Mouse (Mus musculus) lung, postnatal 4 days (tissue): ENCODE results near the gene Cacng7.
"Not testable (repeated sequence)": the region's sequence is repeated elsewhere in the genome, so short reads cannot be mapped to it uniquely, and the experiment has no call there.

ENCODE experiments used
- DNase-seq, 2 experiments: peaks; one replicate each; pipeline ENCODE4 v3.0.0; 2021

Gene Cacng7

DNA sequence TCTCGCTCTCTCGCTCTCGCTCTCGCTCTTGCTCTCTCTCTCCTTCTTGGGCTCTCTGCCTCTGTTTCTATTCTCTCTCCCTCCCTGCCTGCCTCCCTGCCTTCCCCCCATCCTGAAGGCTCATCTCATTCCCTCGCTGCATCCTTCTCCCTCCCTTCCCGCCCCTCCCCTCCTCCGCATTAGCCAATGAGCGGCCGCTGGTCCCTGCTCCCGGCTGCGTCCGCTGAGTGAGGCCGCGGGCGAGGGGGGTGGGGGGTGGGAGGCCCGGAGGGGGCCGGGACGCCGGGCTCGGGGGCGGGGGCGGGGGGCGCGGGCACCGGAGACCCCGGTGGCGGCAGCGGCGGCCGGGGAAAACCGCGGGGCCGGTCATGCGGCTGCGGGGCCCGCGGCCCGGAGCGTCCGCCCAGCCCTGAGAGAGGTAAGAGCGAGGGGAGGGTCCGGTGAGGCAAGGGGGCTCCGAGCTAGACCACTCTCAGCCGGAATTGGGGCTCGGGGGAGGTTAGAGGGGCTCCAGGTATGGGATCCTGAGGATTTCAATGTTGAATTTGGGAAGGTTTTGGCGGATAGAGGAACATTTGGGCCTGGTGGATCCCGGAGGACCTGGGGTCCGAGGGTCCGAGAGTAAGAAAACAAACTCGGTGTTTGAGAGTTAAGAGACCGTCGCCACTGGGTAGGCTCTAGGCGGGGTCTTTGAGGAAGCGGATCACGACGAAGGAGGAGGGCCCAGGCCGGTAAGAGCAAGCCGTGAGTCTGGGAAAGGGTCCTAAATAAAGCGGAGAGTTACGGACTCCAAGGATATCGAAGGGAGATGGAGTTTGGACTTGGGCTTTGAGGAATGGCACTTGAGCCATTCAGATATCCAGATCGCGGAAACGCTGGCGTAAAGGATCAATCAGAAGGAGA is at the start of gene Cacng7:
Cacng7 (plus strand) TSS at position 337 of the 903 bp plus-strand sequence.
- DNase-seq, result peak in 1 of 2 experiments; percentile 25

DNA sequence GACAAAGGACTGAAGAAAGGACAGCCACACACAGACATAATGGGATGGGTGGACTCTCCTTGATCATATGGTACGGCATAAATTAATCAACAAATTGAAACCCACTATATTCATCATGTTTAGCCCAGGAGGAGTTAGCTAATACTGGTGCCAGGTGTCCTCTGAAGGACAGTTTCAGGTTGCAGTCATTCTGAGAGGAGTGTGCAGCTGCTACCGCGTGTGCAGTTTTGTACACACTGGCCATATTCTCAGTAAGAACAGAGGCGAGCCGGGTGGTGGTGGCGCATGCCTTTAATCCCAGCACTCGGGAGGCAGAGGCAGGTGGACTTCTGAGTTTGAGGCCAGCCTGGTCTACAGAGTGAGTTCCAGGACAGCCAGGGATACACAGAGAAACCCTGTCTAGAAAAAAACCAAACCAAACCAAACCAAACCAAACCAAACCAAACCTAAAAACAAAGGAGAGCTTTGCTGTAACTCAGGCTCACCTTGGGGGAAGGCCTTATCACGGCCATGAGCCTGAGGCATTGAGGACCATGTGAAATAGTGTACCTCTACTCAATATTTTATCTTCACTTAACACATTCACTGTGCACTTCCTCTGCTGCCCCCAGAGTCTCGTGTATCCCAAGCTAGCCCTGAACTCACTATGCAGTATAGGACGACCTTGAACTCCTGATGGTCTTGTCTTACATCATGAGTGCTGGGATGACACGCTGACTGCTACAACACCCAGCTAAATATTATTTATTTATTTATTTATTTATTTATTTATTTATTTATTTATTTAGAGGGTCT is 49.5 kb upstream of the Cacng7 start:
- no peak for DNase-seq

DNA sequence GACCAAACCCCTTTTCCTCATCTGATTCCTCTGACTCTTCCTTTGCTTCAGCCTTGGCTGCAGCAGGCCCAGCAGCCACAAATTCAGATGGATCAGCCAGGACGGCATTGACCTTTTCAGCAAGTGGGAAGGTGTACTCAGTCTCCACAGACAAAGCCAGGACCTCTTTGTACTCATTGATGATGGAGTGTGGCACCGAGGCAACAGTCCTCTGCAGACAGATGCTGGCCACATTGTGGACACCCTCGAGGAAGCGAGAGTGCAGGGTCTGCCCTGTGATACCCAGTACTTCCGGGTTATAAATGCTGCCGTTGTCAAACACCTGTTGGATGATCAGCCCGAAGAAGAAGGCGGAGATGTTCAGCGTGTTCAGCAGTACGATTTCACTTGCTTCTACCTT is 48.2 kb upstream of the Cacng7 start:
- no peak for DNase-seq

DNA sequence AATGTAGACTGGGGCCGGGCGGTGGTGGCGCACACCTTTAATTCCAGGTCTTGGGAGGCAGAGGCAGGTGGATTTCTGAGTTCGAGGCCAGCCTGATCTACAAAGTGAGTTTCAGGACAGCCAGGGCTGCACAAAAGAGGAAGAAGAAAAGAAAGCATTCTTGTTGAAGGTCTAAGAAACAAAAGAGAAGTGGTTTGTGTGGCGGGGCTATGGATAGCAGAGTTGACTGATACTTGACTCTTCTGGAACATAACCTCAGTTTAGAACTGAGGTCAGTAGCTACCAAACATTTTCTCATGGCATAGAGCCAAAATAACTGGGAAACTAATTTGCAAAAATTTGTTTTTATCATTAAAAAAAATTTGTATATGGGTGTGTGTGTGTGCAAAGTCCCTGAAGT is 46.7 kb upstream of the Cacng7 start:
- no peak for DNase-seq

DNA sequence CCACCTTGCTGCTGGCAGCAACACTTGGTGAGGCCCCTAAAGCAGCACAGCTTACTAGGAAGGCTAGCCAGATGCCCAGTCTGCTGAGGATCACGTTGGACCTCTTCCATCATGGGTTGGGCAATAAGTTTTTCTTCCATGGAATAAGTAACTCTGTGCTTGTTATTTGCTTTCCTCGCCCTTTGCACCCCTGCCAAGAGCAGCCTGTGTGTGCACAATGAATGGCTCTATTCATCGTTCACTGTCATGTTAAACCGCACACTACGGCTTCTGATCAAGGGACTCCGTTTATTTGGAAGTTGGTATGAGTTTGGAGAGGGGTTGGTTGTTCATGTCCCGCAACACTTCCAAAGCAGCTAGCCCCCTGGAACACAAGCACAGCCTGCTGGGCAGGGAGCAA is 45.6 kb upstream of the Cacng7 start:
- peak; percentile 38 to 52 for DNase-seq

DNA sequence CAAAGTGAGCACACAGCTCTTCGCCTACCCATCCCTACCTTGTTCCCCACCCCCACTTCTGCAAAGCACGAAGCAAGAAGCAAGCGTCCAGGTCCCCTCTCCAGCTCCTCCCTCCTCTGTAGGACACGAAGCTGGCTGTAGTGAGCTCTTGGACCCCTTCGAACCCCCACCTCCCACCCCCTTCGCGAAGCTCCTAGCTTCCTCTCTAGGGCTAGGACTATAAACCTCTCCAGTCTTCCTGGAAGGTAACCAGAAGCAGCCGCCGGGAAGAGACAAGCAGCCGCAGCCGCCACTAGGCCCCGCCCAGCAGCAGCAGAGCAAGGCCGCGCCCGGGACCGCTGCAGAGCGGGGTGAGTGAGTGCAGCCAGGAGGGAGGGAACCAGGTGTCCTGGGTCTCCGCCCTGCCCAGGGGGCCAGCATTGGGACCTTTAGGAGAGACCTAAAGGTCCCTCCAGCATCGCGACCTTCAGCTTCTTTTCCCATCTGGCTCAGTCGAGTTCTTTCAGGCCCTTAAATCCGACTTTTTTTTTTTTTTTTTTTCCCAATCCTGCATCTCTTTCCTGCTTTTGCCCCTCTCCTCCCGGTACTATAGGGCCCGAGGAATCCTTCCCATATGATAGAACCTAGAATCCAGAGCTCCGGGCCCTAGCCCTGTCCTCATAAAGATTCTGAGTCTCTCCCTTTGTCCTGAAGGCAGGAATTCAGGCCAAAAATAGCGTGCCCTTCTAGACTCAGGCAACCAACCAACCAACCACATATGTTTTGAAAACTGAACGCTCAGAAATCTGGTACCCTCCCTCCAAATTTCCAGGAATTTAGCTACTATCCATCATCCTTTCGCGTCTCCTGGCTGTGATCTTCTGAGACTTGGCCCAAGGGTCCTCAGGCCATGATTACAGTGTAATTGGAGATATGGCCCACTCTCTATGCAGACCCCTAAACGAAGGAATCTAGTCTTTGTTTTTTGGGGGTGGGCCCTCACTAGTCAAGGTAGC is 43.5 kb upstream of the Cacng7 start, which contains the start of the genes Myadm and Prkcg:
Myadm (plus strand) TSS at position 105 of the 995 bp plus-strand sequence.
Prkcg (plus strand) TSS at position 204 of the 995 bp plus-strand sequence.
- peak; percentile 88 to 91 for DNase-seq

DNA sequence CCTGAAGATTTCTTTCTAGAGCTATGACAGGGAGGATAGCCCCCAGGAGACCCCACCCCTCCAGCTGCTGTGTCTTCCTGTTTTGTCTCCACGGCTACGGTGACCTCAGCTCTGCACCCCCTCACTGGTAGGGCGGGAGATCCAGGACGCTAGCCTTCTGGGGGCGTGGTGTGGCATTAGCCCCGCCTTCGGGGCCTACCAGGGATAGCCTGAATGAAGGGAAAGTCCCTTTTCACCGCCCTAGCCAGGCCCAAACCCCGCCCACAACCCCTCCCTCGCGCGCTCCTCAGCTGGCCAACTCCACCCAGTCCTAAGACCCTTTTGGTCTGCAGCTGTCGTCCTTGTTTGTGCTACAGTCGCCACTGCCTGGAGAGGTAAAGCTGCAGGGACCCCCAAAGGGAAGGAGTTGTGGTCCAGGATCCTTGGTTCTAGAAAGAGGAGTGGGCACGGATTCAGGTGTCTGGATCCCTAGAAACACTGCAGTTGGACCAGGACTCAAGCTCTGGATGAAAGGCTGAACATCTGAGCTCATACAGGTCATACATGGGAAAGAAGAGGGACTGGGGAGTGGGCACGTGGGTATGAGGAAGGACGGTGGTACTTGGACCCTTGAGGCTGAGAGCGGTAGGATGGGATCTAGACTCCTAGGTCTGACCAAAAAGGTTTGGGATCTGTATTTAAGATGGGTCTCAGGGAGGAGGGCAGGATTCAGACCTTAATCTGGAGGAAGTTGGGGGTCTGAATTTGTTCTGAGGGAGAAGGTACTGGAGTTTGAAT is 42.3 kb upstream of the Cacng7 start:
- peak; percentile 99 for DNase-seq

DNA sequence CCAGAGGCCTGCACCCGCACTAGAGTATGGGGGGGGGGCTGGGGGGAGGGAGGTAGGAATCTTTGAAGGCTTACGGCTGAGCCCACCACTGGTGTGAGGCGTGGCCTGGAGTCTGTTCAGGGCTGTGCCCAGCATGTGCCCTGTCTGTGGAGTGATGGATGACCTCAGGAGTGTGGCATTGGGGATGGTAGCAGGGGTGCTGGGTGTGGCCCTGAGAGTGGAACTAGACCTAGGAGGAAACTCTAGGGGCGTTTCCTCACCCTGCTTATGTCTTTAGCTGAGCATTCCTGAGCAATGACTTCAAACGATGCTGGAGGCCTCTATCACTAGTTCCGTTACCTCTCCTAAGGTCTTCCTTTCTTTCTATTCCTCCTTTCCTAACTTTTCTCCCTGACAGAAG is 41.6 kb upstream of the Cacng7 start:
- peak; percentile 78 to 81 for DNase-seq

DNA sequence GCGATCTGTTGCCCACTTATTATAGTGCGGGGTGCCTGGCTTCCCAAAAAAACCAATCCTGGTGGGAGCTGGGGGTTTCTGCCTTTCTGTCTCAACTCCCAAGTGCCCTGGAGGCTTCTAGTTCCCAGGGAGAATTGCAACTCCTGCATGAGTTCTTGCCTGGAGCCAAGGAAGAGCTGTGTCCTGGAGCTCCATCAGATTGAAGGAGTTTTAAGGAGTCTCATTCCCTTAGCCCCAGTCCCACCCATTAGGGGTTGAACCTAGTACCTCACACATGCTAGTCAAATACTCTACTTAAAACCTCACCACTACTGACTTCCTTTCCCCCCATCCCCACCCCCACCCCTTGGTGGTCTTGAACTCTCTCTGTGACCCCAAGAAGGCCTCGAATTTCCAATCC is 41.0 kb upstream of the Cacng7 start:
- DNase-seq, result no peak

DNA sequence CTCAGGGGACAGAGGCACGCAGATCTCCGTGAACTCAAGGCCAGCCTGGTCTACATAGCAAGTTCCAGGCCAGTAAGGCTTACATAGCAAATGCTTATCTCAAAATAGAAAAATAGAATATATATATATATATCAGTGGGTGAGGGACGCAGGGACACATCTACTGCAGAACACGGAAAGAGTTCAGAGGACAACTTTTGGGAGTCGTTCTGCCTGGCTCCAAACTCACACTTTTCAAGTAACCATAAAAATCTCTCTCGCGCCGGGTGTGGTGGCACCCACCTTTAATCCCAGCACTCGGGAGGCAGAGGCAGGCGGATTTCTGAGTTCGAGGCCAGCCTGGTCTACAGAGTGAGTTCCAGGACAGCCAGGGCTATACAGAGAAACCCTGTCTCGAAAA is 40.5 kb upstream of the Cacng7 start:
- DNase-seq, result not testable (repeated sequence)

DNA sequence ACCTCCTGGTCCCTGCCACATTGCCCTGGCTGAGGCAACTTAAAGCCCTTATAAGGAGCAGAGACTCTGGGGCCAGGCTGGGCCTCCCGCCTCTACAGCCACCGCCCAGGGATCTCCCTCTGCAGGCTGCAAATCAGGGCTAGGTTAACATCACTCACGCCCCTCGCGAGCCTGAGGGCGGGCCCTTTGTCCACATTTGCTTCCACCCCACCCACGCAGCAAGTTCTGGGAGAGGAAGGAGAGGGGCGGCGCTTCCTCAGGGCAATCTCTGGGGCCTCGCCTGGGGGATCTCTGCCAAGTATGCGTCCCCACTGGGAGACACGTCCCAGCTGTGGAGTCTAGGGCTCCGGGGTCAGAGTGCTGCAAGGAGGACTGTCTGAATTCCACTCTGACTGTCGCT is 40.0 kb upstream of the Cacng7 start:
- peak; percentile 96 to 98 for DNase-seq

DNA sequence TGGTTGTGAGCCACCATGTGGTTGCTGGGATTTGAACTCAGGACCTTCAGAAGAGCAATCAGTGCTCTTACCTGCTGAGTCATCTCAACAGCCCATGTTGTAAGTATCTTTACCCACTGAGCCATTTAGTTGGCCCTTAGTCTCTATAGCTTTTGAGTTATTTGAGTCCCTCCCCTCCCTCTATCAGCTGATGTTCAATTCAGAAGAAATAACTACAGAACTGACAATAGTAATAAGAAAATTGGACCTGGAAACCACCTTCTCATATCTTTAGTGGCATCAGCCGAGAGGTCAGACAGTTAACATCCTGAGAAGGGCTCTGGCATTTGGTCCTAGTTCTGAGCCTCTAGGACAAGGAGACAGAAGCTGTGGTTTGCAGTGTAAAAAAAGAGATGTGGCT is 38.0 kb upstream of the Cacng7 start:
- DNase-seq, result no peak

DNA sequence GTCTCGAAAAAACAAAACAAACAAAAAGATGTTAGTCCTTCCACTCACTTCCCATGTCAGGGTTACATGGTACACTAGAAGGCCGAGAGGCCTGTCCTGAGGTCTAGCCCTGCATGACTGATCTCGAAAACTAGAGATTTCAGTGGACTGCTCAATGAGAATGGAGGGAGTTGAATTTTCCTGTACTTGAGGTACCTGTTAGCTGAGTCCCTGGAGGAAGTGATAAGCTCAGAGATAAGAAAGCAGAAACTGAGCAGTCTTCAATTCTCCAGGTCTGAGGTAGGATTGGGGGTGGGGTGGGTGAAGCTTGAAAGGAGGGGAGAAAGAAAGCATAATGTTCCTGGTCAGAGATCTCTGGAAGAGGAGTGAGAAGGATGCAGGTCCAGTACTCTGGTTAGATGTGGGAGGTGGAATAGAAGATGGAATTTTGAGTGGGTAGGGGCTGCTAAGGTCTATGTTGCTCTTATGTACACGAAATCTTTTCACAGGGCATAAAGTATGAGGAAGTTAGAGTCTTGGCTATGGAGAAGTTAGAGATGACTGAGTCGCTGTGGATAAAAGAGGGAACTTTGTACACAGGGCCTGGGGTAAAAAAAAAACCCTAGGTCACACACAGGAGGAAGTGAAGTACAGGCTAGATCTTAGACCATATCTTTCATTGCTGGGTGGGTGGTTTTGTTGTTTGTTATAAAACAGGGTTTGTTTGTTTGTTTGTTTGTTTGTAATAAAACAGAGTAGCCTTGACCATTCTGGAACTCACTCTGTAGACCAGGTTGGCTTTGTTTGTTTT is 37.2 kb upstream of the Cacng7 start:
- DNase-seq, result no peak

DNA sequence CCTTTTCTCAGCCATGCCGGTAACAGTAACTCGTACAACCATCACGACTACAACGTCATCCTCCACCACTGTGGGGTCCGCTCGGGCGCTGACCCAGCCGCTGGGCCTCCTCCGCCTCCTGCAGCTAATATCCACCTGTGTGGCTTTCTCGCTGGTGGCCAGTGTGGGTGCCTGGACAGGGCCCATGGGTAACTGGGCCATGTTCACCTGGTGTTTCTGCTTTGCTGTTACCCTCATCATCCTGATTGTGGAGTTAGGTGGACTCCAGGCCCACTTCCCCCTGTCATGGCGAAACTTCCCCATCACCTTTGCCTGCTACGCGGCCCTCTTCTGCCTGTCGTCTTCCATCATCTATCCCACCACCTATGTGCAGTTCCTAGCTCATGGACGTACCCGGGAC is 36.0 kb upstream of the Cacng7 start:
- DNase-seq, result no peak

DNA sequence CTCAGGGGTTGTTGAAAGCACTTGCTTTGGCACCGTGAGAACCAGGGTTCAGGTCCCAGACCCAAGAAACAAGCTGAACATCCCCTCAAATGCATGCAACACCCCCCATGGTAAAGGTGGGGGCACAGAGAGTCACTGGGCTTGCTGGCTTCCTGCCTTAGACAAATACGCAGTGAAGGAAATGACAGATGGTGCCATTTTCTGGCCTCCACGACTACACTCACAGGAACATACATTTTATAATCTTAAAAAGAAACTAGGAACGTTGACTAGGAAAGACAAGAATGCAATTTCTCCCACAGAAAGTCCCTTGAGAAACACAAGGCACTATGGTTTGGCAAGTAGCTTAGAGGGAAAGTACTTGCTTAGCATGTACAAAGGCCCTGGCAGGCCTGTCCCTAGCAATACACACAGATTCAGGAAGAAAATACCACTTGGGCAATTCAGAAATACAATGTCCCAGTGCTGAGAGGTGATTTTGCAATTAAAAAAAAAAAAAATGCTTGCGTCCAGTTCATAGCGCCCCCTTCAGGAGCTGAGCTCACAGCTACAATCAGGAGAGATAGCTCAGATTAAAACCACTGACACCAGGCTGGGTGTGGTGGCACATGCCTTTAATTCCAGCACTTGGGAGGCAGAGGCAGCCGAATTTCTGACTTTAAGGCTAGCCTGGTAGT is 32.7 kb upstream of the Cacng7 start:
- peak in 1 of 2 experiments; percentile 49 for DNase-seq

DNA sequence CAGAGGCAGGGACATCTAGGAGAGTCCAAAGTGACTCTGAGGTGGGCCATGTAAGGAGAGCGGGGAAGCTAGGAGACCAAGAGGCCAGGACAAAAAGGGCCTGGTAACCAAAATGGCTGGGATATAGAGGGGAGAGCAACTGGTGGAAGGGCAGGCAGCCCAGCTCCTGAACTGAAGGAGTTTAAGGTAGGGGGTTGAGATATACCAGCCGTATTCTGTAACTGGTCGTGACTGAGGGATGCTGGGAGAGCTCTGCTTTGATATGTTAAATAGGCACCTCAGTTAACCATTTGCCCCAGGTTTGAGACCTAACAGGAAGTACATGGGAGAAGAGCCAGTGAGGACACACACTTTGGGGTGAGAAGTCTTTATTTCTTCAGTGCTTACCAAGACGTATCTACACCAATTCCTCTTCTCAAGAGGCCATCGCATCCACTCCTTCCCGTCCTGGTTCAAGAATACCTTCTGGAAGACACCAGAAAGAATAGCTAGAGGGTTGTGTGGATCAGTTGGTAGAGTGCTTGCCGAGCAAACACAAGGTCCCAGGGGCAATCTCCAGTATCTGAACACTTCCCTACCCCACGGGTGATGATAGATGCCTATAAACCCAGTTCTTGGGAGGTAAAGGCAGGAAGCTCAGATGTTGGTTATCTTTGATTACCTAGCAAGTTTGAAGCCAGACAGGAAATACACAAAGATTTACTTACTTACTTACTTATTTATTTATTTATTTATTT is 31.7 kb upstream of the Cacng7 start:
- no peak for DNase-seq

DNA sequence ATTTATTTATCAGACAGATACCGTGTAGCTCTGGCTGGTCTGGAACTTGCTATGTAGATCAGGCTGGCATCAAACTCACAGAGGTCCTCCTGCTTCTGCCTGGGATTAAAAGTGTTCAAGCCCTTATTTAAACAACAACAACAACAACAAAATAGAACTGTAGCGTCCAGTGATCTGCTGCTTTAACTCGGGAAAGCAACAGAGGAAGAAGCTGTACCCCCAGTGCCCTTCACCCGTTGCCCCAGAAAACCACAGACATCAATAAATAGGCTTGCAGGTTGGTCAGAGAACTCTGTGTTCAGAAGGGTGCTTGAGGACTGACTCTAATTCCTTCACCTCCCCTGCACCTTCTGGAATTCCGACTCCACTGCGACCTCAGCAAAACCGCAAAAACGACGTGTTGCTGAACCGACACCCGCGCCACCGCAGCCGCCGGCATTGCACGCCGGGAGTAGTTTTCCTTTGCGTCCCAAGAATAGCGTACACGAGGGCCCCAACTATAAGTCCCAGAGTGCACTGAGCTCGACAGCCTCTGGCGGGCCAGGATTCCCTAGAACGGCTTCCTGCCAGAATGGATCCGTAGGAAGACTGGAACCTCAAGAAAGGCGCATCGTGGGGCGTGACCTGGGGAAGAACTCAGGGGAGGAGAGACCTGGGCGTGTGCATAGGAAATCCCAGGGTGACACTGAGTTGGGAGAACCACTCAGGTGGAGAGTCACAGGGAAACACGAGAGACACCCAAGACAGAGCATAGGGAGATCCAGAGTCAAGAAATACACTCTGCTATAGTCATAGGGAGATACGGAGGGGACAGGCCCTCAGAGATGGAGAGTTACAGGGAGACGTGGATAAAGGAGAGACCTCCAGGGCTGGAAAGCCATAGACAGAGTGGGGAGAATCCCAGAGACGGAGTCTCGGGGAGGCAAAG is 30.9 kb upstream of the Cacng7 start:
- peak; percentile 59 to 61 for DNase-seq

DNA sequence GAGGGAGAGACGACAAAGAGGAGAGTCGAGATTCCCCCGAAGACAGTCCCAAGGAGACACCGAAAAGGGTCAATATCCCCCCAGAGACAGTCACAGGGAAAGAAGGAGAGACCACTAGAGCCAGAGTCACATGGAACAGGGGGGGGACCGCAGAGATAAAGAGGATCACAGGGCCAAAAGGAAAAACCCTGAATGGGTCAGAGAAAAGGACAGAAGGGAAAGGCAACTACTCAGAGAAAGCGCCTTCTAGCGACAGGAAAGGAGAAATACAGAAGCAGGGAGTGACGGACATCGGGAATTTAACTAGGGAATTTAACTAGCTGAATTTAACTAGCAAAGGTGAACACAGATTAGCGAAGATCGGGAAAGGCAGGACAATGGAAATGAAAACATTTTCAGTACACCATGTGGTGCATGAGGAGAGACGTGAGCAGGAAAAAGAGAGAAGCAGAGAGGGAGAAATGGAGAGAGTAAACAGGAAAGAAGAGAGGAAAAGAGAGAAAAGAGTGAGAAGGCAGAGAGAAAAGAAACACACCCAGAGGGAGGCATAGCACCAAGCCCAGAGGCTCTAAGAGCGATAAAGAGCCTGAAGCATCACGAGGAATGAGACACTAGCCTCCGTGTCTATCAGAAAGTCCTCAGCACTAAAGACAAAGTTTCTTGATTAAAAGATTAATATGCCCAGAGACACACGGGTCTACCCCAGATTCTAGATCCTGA is 30.0 kb upstream of the Cacng7 start:
- DNase-seq, result peak in 1 of 2 experiments; percentile 21
